Mouse (Mus musculus) heart, embryonic 14.5 days (tissue): ENCODE measurements at regions not wholly inside any gene's neighbourhood (a gene's known extent, or its start where the extent isn't known, plus 50 kb on each side); places are given as distances from the start of the nearest gene placed in this dataset.

Source experiments
- ATAC-seq: fragments of 200-750 bp; cut with Nextera tagmentation; 2 replicates; pipeline ENCODE4 v1.8.0; 2017; ENCODE audit warnings: low read depth, moderate TSS enrichment; ENCODE audit not compliant: insufficient number of reproducible peaks, insufficient read depth, low FRiP score
- H3K27ac ChIP-seq, 2 experiments: fragments of 200-500 bp in 1 of 2; fragments of 300-500 bp in 1 of 2; sonication (generic) in 1 of 2; replicated peaks in 1 of 2; 2 replicates each; pipeline ENCODE4 v1.5.1; 2012 to 2014; ENCODE audit warnings: low read depth in 2 of 2, low read length in 2 of 2, control low read depth in 1 of 2, mild to moderate bottlenecking in 1 of 2, mixed read lengths in 1 of 2; ENCODE audit not compliant: control insufficient read depth in 1 of 2, insufficient read depth in 1 of 2
- H3K27me3 ChIP-seq: fragments of 300-500 bp; sonication (generic); 2 replicates; pipeline ENCODE4 v1.6.1; 2014; ENCODE audit warnings: mild to moderate bottlenecking, low read length, control low read depth; ENCODE audit not compliant: control insufficient read depth, insufficient read depth
- H3K36me3 ChIP-seq: fragments of 300-500 bp; sonication (generic); 2 replicates; pipeline ENCODE4 v1.6.1; 2014; ENCODE audit warnings: mild to moderate bottlenecking, control low read depth, low read length, mixed read lengths; ENCODE audit not compliant: control insufficient read depth, insufficient read depth
- H3K4me1 ChIP-seq, 2 experiments: fragments of 200-500 bp in 1 of 2; fragments of 300-500 bp in 1 of 2; sonication (generic) in 1 of 2; 2 replicates each; pipeline ENCODE4 v1.6.1; 2012 to 2014; ENCODE audit warnings: low read length in 2 of 2, control low read depth in 1 of 2, mixed read lengths in 1 of 2; ENCODE audit not compliant: control insufficient read depth in 2 of 2, insufficient read depth in 2 of 2
- H3K4me2 ChIP-seq: fragments of 300-500 bp; sonication (generic); 2 replicates; pipeline ENCODE4 v1.6.1; 2014; ENCODE audit warnings: mild to moderate bottlenecking, low read length
- H3K4me3 ChIP-seq, 2 experiments: fragments of 200-500 bp in 1 of 2; fragments of 300-500 bp in 1 of 2; sonication (generic) in 1 of 2; 2 replicates each; pipeline ENCODE4 v1.5.1; 2012 to 2014; ENCODE audit warnings: low read length in 2 of 2, mild to moderate bottlenecking in 2 of 2, control low read depth in 1 of 2, low read depth in 1 of 2, moderate library complexity in 1 of 2; ENCODE audit not compliant: control insufficient read depth in 1 of 2, insufficient read depth in 1 of 2
- H3K9ac ChIP-seq: fragments of 300-500 bp; sonication (generic); 2 replicates; pipeline ENCODE4 v1.6.1; 2014; ENCODE audit warnings: mild to moderate bottlenecking, low read length
- H3K9me3 ChIP-seq: fragments of 300-500 bp; sonication (generic); 2 replicates; pipeline ENCODE4 v1.6.1; 2016; ENCODE audit warnings: low read length, control low read depth; ENCODE audit not compliant: control insufficient read depth
- WGBS: fragments of 180-500 bp; shearing (Covaris S2); extraction: QIAGEN DNeasy Blood & Tissue Kit; methylation state at CpG from one replicate; pipeline ENCODE4 v1.1.7; 2014; 5-methylcytosine and 5-hydroxymethylcytosine counted together

GRCm38 (mm10) chr1:75869414-75869813 lies 323.3 kb downstream of the Slc4a3 start:
- H3K9me3 ChIP-seq = no peaks in the 10 kb centered on the region
- no peak overlapping the region for H3K9ac ChIP-seq
- no peak overlapping the region for H3K4me2 ChIP-seq
- ATAC-seq = no peak
- no peaks in the 10 kb centered on the region for H3K27me3 ChIP-seq
- 82% methylated on average over 2 of the region's 2 CpGs for WGBS
- no peak overlapping the region for H3K4me3 ChIP-seq
- no peak overlapping the region for H3K27ac ChIP-seq
- H3K36me3 ChIP-seq = no peaks in the 10 kb centered on the region
- H3K4me1 ChIP-seq = no peaks in the 10 kb centered on the region

- no peak overlapping the region for H3K9ac ChIP-seq
- H3K4me3 ChIP-seq = no peak overlapping the region
- H3K9me3 ChIP-seq = no peaks in the 10 kb centered on the region
- WGBS = 66% methylated on average over 5 of the region's 5 CpGs
- no peaks in the 10 kb centered on the region for H3K36me3 ChIP-seq
- ATAC-seq = no peak
- no peak overlapping the region for H3K4me2 ChIP-seq
- H3K27ac ChIP-seq = no peak overlapping the region
- no peaks in the 10 kb centered on the region for H3K27me3 ChIP-seq
- no peaks in the 10 kb centered on the region for H3K4me1 ChIP-seq
These were observed 323.8 kb downstream of the Slc4a3 start for GRCm38 (mm10) chr1:75869846-75870245.

- no peak overlapping the region for H3K4me3 ChIP-seq
- no peak overlapping the region for H3K4me2 ChIP-seq
- ATAC-seq = no peak
- no peak overlapping the region for H3K9ac ChIP-seq
- no peaks in the 10 kb centered on the region for H3K9me3 ChIP-seq
- H3K36me3 ChIP-seq = no peaks in the 10 kb centered on the region
- no peak overlapping the region for H3K27ac ChIP-seq
- H3K27me3 ChIP-seq = no peaks in the 10 kb centered on the region
- WGBS = 81% methylated on average over 6 of the region's 6 CpGs
- H3K4me1 ChIP-seq = no peaks in the 10 kb centered on the region
These were observed 327.8 kb downstream of the Slc4a3 start for GRCm38 (mm10) chr1:75873911-75874310.

- no peaks in the 10 kb centered on the region for H3K36me3 ChIP-seq
- WGBS = 72% methylated on average over 5 of the region's 5 CpGs
- no peaks in the 10 kb centered on the region for H3K9me3 ChIP-seq
- no peak overlapping the region for H3K4me2 ChIP-seq
- no peak for ATAC-seq
- H3K4me1 ChIP-seq = no peaks in the 10 kb centered on the region
- H3K27ac ChIP-seq = no peak overlapping the region
- no peak overlapping the region for H3K9ac ChIP-seq
- H3K27me3 ChIP-seq = no peaks in the 10 kb centered on the region
- no peak overlapping the region for H3K4me3 ChIP-seq
These were observed 331.1 kb downstream of the Slc4a3 start for GRCm38 (mm10) chr1:75877209-75877608.

GRCm38 (mm10) chr1:75885632-75886031 lies 339.6 kb downstream of the Slc4a3 start:
- WGBS = 31% methylated on average over 7 of the region's 7 CpGs
- no peak overlapping the region for H3K4me2 ChIP-seq
- H3K9ac ChIP-seq = no peak overlapping the region
- H3K27ac ChIP-seq = no peak overlapping the region
- no peak overlapping the region for H3K4me3 ChIP-seq
- H3K36me3 ChIP-seq = no peaks in the 10 kb centered on the region
- ATAC-seq = no peak
- no peaks in the 10 kb centered on the region for H3K9me3 ChIP-seq
- H3K4me1 ChIP-seq = no peaks in the 10 kb centered on the region; a peak in 1 of 4 replicates
- H3K27me3 ChIP-seq = no peaks in the 10 kb centered on the region

- Histone ChIP-seq H3K9ac (no peak overlapping the region), H3K27ac (no peak overlapping the region), H3K4me2 (no peak overlapping the region), H3K9me3 (peaks cover under 1% of the 10 kb centered on the region; the same call in 1 of the 2 replicates), H3K4me3 (no peak overlapping the region), H3K36me3 (no peaks in the 10 kb centered on the region), H3K4me1 (no peaks in the 10 kb centered on the region; a peak in 1 of 4 replicates), H3K27me3 (no peaks in the 10 kb centered on the region)
- no peak for ATAC-seq
- WGBS = 35% methylated on average over 9 of the region's 9 CpGs
These were observed 342.6 kb downstream of the Slc4a3 start for GRCm38 (mm10) chr1:75888499-75889208.

- ATAC-seq = no peak
- H3K9me3 ChIP-seq = peaks cover 8% of the 10 kb centered on the region
- WGBS = 64% methylated on average over 4 of the region's 4 CpGs
- H3K27ac ChIP-seq = no peak overlapping the region
- H3K9ac ChIP-seq = no peak overlapping the region
- H3K27me3 ChIP-seq = no peaks in the 10 kb centered on the region
- no peaks in the 10 kb centered on the region; a peak in 1 of 4 replicates for H3K4me1 ChIP-seq
- H3K4me2 ChIP-seq = no peak overlapping the region
- no peaks in the 10 kb centered on the region for H3K36me3 ChIP-seq
- no peak overlapping the region for H3K4me3 ChIP-seq
These were observed 344.0 kb downstream of the Slc4a3 start for GRCm38 (mm10) chr1:75889847-75890591.
